Mouse (Mus musculus): ENCODE results near the gene Skap1.

- TF ChIP-seq CTCF (IDR thresholded peaks at IDR 0.05; ENCODE audit: control insufficient read depth, insufficient read depth, low read length) (no peak), POLR2A (IDR thresholded peaks at IDR 0.05; ENCODE audit: borderline replicate concordance, control insufficient read depth, low read depth, low read length) (no peak)
Measured at GRCm38 (mm10) chr11:96694774-96695173, 230.4 kb downstream of the Skap1 start.
